Mouse (Mus musculus) layer of hippocampus, postnatal 36 days (tissue): ENCODE measurements around the gene Gimap1. TPM values are rescaled to one million over a fixed set of nuclear protein-coding genes. Genes with fewer than 3 reads are reported as not detected.

ENCODE experiments used
- DNase-seq, 2 experiments: peaks; one replicate each; pipeline ENCODE4 v3.0.0; 2022
- total RNA-seq, 2 experiments: library from RNA; stranded (reverse); gene quantifications; 2 replicates each; pipeline ENCODE4 v1.2.3; 2021

Gimap1 gene
- total RNA-seq: 1 to 10 TPM; 2.4 to 2.5 TPM

DNA sequence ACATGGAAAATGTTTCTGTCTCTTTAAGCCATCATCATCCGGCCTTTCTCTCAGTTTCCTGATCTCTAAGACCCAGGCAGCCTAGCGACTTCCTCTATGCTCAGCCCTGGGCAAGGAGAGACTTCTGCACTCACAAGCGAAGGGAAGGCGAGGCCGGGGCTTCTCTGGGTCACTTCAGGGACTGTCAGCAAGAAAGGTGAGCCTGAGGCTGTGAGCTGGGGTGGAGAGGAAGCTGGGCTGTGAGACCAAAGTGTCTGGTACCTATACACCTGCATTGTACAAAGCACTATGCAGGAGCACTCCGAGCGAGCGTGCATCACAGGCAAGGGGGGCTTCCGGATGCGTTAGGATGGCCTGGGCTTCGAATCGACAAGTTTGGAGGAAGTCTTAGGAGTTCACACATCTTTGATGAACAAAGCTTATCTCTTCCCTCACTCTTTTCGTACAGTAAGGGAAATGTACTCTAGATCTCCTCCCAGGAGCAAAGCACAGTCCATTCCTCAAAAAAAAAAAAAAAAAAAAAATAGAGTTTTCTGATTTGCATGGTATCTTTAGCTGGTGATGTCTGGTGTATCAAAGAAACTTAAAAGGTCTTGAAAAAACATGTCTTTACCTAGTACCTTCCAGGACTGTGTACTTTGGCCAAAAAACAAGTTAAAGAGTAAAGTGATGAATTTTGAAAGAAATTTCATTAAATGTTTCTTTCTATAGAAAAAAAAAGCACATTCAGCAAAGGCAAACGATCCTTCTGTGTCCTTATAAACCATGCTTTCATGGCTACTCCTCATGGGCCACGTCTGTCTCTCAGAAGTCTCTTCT lies at the start of gene Gimap1:
TSS of gene Gimap1 (plus strand) at position 94 of the 819 bp plus-strand sequence.
- DNase-seq: no peak

DNA sequence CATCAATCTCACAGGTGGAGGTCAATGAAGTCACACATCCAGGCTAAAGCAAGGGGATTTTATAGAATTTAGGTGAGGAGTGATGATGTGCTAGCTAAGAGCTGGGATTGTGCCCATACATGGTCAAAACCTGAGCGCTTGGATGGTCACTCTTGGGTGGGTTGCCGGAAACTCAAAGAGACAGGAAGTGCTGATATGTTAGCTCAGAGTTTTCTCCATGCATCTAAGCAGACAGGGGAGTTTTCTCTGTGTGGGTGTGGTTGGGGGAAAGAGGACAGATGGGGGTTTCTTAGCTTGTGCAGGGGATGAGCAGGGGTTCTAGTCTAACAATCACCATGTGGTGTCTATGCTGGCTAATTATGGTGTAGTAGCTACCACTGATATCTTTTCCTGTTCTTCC lies 49.5 kb upstream of the Gimap1 start:
- DNase-seq: no peak

DNA sequence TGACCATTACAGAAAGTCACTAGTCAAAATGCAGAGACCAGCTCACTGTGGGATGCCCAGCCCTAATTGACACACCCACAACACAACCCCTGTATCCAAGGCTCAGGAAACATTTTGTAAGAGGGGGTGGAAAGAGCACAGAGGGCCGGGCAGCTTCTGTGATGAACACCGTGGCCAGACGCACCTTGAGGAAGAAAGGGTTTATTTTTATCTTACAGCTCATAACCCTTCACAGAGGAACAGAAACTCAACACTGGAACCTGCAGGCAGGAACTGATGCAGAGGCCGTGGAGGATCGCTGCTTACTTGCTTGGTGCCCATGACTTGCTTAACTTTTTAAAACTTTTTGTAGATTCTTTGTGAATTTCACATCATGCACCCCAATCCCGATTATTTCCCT lies 45.9 kb upstream of the Gimap1 start:
- DNase-seq: no peak

DNA sequence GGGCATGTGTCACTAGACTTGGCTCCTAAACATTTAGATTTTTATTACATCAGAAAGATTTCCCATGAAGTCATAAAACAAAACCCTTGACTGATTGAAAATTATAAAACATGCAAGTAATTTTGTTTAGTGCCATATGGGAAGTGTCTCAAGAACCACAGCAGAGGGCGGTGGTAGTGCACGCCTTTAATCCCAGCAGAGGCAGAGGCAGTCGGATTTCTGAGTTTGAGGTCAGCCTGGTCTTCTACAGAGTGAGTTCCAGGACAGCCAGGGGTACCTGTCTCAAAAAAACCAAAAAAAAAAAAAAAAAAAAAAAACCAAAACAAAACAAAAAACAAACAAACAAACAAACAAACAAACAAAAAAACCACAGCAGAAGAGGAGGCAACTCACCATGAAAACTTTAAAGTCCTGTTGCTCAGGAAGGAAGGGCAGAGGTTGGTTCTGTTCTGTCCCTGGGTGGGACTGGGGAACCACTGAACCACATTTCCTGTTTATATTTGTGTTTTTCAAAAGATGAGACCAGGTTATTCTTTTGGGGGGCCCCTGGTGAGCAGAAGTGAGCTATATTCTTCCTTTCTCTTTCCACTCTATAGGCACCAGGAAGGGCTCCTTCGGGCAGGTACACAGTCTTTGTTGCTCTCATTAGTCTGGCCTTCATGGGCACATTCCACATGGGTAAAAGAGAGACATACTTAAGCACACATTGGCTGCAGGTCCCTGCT lies 41.9 kb upstream of the Gimap1 start:
- no peak for DNase-seq

GRCm38 (mm10) chr6:48697555-48697930 lies 41.3 kb upstream of the Gimap1 start:
- no peak for DNase-seq

DNA sequence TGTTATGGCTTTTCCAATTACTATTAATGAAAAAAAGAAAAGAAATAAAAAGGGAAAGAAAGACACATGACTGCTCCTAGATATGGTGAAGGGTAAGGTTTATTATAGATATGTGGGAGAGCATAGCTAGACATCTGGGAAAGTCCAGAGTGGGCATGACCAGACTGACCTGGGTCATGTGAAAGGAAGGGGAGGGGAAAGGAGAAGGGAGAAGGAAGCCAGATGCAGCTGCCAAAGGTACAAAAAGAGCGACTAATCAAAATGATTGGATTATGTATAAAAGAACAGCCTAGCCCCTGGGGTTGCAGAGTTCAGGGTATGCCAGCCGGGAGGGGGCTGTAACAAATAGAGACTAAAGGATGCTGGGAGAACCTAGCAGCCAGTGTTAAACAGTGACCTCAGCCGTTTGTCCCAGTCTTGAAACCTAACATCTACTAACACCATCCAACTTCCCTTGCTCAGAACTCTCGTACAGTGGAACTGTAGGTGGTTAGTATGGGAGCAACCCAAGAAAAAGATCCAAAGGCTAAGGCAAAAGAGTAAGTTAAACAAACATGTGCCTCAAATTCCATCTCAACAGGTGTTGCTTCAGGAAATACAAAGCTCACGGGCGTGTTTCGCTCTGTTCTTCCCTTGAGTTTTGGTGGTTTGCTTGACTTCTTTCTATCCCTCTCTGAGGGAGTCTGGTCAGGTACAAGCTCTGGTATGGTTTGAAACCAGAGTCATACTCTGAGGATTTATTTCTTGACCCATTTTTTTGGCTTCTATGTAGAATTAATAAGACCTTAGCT lies 40.6 kb upstream of the Gimap1 start:
- no peak for DNase-seq

DNA sequence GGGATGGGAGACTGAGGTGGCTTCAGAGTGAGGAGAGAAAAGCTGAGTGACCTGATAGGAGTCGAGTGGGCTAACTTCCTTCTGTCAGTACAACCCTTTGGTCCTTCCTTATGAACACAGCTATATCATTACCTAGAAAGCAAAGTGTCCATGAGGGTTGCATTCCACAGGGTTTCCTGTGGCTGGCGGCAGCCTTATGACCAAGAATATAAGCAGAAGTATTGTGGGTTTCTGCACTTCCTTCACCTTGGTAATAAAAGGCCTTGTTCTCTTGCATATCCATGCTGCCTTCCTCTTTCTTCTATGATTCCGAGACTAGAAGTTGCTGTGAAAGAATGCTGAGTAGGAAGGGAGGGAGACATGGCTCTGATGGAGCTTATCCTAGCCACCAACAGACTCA lies 40.0 kb upstream of the Gimap1 start:
- DNase-seq: no peak

- DNase-seq: no peak
Observed at GRCm38 (mm10) chr6:48700251-48701075, 38.4 kb upstream of the Gimap1 start.

- no peak for DNase-seq
Observed at GRCm38 (mm10) chr6:48702146-48702545, 36.7 kb upstream of the Gimap1 start.

GRCm38 (mm10) chr6:48702601-48703000 lies 36.3 kb upstream of the Gimap1 start:
- DNase-seq: no peak

DNA sequence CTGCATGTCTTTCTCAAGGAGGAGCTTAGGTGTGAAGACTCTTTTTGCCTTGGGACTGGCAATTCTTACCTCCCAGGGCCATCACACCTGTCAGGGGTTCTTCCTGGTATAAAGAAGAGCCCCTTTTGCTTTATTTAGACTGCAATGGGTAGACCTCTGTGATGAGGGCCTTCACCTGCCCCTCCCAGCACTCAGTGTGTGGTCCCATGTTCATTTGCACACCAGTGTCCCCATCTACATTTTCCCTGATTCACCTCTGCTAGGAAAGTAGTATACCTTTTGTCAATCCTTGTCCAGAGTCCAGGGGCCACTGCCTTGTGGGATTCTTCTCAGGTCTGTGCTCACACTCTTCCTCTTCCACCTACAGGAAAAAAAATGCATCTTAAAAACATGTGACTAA lies 34.7 kb upstream of the Gimap1 start:
- DNase-seq: no peak

DNA sequence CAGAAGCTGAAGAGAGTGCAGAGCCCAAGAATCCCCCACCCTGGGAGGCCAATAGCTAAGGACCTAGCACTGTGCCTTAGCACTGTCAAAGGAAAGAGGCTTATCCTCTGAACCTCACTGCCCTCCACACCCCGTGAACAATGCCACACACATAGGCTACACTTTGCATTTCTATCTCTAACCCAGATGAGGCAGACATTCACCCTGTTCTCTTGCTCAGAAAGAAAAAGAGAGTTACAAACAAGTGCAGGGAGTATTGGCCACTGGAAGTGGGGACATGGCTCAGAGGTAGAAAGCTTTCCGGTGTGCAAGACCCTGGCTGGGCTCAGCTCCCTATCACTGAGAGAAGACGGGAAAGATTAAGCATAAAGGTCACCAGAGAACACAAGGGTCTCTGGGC lies 32.7 kb upstream of the Gimap1 start:
- DNase-seq: no peak

GRCm38 (mm10) chr6:48718455-48718854 lies 20.4 kb upstream of the Gimap1 start, which contains the start of the genes Gm28053 and Gimap7:
Gene Gm28053 (plus strand): TSS chr6:48718607.
Gene Gimap7 (plus strand): TSS chr6:48718621.
- DNase-seq: no peak

GRCm38 (mm10) chr6:48720326-48720725 lies 18.5 kb upstream of the Gimap1 start:
- DNase-seq: no peak

DNA sequence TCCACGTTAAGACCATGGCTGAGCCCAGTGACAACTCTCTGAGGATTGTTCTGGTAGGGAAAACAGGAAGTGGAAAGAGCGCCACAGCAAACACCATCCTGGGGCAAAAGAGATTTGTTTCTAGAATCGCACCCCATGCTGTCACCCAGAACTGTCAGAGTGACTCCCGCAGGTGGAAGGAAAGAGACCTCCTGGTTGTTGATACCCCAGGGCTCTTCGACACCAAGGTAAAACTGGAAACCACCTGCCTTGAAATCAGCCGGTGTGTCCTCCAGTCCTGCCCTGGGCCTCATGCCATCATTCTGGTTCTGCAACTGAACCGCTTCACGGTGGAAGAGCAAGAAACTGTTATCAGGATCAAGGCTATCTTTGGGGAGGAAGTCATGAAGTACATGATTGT lies 15.4 kb upstream of the Gimap1 start:
- DNase-seq: no peak

DNA sequence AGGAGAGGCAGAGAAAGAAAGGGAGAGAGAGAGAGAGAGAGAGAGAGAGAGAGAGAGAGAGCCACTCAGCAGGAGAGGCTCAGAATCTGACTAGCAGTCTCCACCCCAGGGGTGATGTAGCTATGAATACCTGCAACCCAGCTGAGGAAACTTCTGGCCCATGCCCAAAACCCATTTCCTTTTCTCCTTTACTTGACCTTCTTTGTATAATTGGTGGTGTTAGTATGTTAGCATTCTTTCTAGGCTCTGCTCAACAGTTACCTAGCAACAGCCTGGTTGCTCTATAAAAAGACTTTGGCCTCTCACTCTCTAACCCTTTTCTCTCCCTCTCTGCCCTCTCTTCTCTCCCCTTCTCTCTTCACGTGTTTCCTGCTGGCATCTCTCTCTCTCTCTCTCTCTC lies 13.4 kb upstream of the Gimap1 start:
- DNase-seq: peak; percentile 2 to 7

DNA sequence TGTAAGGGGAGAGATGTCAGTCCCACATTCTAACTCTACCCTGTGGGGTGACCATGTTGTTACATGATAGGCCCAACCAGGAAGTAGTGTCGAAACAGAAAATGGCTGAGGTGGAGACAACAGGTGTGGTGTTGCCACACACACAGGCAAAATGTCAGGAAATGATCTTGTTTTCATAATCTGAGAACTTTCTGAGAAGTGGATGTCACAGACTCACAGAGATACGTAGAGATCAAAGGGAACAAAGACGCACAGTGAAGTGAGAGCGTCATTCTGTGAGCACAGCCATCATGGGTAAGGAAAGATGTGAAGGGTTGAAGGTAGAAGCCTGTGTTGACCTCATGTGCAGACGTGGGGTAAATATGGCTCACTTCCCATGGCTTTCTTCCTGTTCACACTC lies 11.1 kb upstream of the Gimap1 start:
- DNase-seq: no peak

- no peak for DNase-seq
Observed at GRCm38 (mm10) chr6:48732864-48733304, 6.0 kb upstream of the Gimap1 start.

DNA sequence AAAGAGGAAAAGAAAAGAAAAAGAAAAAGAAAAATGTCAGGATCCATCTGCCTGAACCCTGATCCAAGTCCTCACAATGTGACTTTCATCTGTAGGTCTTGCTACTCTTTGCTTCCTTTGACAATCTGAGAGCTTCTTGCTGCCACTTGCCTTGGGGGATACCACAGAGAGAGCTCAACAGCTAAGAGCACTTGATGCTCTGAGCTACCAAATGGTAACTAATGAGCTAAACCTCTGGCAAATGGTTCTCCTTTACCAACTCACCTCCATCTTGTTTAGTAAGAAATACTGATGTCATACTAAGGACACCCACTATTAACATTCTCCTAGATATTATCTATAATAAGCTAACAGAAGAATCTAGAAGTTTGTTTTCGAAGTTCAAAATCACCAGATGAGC lies 5.2 kb upstream of the Gimap1 start:
- no peak for DNase-seq

- DNase-seq: no peak
Observed at GRCm38 (mm10) chr6:48737053-48737452, 1.8 kb upstream of the Gimap1 start.

GRCm38 (mm10) chr6:48737688-48738087 lies 1.2 kb upstream of the Gimap1 start:
- no peak for DNase-seq

- DNase-seq: no peak
Observed at GRCm38 (mm10) chr6:48739780-48740055, 864 bp downstream of the Gimap1 start.
